Mouse (Mus musculus) naive thymus-derived CD4-positive, alpha-beta T cell, adult 2 months (primary cell): ENCODE data around the gene Olfr547.

Experiments
- DNase-seq: peaks from one replicate; pipeline ENCODE4 v3.0.0-alpha.2; 2011; ENCODE audit warnings: low read depth

Gene Olfr547

GRCm38 (mm10) chr7:102566219-102566618 is 31.7 kb downstream of the Olfr547 start:
- peak; percentile 8 for DNase-seq

DNA sequence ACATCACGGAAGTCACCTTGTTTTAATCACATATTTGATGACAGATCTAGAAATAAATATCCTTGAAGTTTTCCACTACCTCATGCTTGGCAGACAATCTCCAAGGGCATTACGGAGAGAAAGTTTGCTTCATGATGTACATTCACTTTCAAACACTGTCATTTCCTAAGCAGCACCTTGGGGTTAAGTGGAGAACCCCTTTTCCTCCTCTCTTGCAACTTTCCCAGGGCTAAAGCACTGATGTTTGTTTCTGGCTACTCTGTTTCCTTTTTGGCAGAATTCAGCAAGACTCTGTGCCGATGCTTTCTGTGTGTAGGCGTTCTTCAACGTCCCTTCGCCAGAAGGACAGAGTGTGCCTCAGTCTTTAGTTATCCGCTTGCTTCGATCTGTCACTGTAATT is 36.6 kb downstream of the Olfr547 start, which contains the start of gene Olfr550:
TSS of gene Olfr550 (plus strand) at position 301 of the 400 bp plus-strand sequence.
- DNase-seq, result no peak

GRCm38 (mm10) chr7:102573174-102573830 is 38.8 kb downstream of the Olfr547 start:
- DNase-seq, result no peak

- no peak for DNase-seq
Measured at GRCm38 (mm10) chr7:102575998-102576397, 41.4 kb downstream of the Olfr547 start.
